Mouse (Mus musculus): ENCODE results near the gene Ciao1.
"Not testable (repeated sequence)": the region's sequence is repeated elsewhere in the genome, so short reads cannot be mapped to it uniquely, and the experiment has no call there.

The Ciao1 gene

DNA sequence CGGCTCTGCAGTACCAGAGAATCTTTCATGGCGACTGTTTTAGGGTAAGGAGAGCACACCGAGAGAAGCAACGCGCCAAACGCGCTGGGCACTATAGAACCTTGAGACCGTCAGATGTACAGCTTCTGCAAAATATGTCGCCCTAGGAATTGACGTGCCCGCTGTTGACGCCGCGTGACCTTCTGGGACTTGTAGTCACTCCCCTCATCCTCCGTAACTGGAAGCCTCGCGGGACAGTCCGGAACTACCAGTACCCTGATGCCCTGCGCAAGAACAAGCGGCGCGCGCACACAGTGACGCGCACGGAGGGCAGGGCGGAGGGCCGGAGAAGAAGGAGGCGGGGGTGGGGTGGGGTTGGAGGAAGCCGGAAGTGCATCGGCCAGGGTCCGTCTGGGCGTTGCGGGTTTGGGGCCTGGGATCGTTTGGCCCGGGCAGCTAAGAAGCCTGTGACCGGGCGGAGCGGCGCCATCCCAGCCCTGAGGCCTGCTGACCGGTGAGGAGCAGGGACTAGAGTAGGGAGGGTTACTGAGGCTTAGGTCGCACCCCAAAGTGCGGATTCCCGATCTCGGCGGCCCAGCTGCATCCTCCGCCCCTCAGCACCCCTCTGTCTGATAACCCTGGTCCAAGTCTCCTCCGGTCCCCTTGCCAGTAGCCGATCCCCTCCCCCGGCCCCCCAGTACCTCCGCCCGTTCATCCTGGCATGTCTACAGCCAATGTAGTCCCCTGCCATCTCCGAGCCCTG lies at the start of gene Ciao1, which contains the start of gene Tmem127:
Gene Ciao1, minus strand, starts transcription at position 225 of the 742 bp plus-strand sequence.
Gene Tmem127, plus strand, starts transcription at position 317 of the 742 bp plus-strand sequence.
- DNase-seq (ENCODE audit: low spot score), result peak; percentile 87

DNA sequence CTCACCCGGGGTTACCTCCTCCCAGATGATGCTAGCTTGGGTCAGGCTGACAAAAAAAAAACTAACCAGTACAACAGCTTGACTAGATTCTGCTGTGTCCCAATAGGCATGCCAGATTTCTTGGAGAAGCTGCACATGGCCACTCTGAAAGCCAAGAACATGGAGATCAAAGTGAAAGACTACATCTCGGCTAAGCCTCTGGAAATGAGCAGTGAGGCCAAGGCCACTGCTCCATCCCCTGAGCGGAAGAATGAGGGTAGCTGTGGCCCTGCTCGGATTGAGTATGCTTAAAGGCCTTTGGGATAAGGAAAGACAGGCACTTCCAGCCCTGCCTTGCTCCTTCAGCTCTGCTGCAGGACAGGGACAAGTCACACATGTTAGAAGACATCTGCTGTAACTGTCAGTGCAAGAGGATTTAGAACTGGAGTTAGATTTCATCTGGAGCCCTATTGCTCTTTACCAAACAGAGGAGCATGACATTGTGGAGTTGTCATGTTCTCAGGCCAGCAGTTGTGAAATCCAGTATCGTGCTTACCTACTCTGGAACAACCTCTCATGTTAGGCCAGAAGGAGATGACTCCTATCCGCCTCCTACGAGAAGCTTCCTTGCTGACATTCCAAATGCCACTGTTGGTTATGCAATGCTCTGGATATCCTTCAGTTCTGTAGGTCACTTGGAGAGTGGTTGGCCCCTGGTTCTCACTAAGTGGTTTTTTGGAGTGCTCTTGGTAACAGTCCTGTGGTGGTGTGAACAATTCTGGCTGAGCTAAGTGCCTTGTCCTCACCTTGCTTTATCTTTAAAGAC lies 49.6 kb upstream of the Ciao1 start:
- DNase-seq (ENCODE audit: low spot score), result no peak

DNA sequence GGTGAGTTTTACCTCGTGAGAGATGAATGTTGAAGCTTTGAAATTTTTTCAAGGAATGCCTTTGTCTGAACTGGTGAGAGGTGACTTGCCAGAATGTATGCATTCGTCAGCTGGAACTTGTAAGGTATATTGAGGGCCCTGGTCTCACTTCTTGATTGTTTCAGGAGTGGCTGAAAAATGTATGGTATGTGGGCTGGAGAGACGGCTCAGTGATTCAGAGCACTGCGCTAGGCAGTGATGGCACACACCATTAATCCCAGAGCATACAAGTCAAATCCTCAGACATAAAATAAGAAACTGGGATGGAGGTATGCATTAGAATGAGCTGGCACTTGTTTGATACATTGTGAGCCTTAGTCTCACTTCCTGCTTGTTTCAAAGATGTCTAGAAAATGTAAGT lies 44.6 kb upstream of the Ciao1 start:
- DNase-seq (ENCODE audit: low spot score), result no peak

DNA sequence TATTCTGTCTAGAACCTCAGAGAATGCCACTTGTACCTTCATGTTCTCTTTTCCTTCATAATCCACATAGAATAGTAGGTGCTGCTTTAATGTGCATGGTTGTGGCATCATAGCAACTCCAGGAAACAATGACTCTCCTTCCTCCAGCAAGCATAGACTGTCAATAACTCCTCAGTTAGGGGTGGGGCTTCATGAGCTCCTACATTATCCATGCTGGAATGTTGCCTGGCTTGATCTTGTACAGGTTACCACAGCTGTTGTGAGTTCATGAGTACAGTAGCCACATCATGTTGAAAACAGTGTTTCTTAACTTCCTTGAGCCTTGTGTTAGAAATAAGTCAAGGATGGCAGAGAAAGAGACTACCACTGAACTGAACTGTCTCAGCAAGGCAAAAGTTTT lies 30.5 kb upstream of the Ciao1 start:
- no peak for DNase-seq (ENCODE audit: low spot score)

DNA sequence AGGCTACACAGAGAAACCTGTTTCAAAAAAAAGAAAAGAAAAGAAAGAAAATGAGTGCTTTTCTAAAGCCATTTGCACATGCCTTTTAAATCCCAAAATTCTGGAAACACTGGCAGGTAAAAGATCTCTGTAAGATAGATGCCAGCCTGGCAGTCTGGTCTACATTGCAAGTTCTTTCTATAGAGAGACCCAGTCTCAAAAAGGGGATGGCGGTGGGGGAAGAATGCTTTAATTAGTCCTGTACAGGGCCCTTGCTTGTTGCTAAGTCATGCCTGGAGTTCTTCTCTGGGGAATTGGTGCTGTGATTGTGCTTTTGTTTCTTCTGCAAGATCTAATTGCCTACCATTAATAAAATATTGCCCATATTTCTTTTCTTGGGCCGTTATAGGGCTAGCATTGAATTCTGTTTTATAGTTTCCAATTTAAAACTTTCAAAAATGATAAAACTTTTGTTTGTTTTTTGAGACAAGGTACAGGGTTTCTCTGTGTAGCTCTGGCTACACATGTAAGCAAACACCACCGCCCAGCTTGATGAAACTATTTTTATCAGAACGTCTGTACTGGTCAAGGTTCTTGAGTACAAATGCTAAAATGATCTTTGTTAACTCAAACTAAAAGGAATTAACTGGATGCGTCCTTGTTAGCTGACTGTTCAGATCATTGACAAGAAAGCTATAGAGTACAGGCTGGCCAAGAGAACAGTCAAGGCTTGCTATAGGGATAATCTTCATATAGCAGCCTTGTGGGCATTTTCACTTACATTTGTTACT lies 28.1 kb upstream of the Ciao1 start:
- no peak for DNase-seq (ENCODE audit: low spot score)

DNA sequence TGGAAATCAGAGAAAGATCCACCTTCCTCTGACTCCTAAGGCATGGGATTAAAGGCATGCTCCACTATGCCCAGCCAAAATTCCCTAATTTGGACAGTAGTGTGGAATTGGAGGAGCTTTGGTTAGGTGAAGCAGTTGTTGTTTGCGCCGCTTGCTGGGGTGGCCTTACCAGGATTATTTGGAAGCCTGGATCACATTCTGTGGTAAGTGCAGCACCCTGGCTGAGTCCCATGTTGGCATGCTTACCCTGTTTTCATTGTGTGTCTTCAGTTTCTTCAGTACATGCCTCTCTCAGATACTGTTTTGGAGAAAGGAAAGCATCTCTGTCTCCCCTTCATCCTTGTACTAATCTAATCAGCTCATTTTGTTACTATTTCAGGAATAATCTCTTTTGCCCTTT lies 27.0 kb upstream of the Ciao1 start:
- DNase-seq (ENCODE audit: low spot score), result no peak

DNA sequence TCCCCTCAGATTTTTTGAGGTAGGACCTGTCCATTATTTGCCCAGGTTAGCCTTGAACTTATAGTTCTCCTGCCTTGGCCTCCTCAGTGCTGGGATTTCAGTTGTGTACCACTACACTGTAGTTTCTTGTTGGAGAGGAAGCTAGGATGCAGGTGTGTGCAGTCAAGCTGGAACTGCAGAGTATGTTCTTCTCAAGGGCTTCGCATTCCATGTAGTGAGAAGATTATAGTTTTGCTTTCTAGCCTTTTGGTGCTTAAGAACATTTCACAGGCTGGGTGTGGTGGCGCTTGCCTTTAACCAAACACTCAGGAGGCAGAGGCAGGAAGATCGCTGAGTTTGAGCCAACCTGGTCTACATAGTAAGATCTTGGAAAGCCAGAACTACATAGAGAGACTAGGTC lies 25.2 kb upstream of the Ciao1 start:
- DNase-seq (ENCODE audit: low spot score), result no peak

DNA sequence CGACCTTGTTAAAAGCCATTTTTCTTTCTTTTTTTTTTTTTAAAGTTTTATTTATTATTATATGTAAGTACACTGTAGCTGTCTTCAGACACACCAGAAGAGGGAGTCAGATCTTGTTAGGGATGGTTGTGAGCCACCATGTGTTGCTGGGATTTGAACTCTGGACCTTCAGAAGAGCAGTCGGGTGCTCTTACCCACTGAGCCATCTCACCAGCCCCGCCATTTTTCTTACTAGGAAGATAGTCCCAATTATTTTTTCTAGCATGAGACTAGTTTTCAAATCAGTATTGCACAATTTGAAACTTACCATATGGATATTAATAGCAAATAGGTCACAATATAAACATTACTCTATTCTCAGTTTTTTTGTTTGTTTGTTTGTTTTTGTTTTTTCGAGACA lies 24.4 kb upstream of the Ciao1 start:
- DNase-seq (ENCODE audit: low spot score), result not testable (repeated sequence)

DNA sequence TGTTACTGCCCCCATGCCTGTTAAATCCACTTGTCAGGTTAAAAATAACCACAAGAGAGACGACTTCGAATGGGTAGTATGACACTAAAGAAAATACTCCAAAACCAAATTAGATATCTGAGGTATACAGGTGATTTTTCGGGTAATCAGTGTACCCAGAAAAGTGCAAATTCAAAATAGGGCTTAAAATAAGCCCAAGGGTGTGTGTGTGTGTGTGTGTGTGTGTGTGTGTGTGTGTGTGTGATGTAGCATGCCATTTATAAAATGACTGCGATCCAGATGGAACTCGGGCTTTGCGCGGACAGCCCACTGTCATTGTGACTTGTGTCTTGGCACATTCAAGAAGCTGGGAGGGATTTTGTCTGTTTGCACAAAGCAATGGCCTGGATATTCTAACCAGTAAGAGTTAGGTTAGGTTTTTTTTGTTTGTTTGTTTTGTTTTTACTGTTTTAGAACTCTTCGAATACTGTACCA lies 23.5 kb upstream of the Ciao1 start:
- no peak for DNase-seq (ENCODE audit: low spot score)

DNA sequence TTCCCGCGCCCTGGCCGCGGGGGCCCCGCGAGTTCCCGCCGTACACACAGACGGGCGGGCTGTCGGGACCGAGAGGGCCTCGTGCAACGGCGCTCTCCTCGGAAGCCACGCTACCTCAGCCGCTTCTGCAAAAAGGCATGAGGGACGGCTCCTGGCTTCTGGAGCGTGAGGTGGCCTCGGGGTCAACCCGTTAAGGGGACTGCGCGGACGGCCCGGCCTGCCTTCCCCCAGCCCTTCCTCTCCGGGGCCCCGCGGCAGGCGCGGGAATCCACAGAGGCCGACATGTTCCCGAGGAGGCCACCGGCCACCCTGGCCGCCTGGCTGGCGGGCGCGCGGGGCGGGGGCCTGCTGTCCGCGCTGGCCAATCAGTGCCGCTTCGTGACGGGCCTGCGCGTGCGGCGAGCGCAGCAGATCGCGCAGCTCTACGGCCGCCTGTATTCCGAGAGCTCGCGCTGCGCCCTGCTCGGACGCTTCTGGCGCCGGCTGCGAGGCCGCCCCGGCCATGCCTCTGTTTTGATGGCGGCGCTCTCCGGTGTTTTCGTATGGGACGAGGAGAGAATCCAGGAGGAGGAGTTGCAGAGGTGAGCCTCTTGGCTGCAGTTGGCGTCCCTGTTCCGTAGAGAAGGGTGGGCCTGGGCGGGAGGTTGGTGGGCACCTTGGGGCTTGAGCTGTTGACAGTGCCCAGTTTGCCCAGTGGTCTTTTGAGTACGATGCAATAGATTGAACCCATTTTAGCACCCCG lies 22.9 kb upstream of the Ciao1 start:
- peak; percentile 27 for DNase-seq (ENCODE audit: low spot score)

DNA sequence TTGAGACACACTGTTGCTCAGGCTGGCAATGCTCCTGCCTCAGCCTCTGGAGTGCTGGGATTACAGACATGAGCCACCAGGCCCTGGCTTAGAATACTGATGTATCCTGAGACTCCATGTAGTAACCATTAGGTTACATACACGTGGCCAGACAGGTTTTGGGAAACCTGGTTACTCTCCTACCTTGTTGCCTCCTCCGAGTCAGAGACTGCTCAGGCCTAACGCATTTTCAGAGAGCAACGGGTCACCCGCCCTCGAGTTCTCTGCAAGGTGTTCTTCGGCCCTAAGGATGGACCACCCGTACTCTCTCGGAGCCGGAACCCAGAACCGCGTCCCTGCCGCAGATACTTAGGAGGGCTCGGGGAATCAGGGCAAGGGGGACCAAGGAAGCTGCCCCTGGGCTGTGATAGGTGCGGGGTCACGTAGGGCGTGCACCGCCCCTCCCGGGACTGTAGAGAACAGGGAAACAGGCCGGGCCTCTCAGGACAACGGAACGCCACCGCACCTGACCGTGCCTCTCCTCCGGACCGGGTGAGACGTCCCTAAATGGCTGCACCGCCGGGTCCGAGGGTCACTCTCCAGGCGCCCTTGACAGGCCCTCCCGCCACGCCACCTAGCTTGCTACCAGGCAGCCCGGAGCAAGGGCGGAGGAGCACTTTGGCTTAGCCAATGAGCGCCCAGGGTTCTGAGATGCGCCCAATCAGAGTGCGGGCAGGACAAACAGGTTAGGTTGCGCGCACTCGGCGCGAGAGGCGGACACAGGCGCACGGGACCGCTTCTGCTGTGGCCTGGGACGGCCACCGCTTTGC lies 22.1 kb upstream of the Ciao1 start, which contains the start of gene Stard7:
Gene Stard7, plus strand, starts transcription at position 728 of the 809 bp plus-strand sequence.
- peak; percentile 83 for DNase-seq (ENCODE audit: low spot score)

DNA sequence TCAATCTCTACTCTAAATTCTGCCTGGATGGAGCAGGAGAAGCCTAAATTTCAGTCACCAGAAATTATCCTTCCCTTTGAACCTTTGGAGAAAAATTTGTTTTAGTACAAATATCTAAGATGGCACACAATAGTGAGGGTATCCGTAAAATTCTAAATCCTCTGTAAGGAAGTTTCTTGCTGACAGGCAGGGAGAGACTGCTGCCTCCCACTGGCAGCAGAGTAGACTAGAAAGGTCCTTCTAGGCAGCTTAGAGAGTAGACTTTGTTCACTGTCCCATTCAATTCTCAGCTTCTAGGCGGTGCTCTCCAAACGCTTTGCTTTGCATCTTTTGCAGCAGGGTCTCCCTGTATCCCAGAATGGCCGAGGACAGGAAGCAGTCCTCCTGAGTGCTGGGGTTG lies 20.2 kb upstream of the Ciao1 start:
- DNase-seq (ENCODE audit: low spot score), result no peak

DNA sequence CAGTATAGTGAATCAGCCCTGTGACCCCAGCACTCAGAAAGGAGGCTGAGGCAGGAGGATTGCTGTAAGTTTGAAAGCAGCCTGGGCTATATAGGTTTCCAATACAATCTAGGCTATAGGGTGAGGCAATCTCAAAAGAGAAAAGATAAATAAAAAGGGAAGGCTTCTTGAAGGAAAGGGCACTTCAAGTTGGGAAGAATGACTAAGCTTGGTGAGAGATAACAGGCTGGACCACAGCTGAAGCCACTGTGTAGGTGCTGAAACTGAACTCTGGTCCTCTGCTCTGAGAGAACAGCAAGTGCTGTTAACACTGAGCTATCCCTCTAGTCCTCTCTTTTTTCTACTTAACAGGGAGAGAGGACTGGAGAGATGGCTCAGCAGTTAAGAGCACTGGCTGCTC lies 14.9 kb upstream of the Ciao1 start:
- no peak for DNase-seq (ENCODE audit: low spot score)

DNA sequence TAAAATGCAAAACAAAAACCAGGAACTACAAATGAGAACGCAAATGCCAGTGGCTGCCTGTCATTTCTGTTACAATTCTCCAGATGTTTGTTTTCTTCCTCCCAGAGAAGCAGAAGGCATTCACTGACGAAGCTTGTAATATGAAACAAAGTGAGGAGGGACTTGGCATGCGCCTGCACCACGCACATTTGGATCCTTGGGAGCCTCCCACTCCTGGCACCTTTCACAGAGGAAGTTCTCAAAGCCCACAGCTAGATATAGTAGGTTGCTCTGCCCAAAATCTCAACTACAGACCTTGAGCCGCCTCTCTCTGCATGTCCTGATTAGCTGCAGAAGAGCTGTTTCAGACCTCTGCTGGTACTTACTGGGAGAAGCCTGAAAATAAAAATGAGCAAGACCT lies 11.7 kb upstream of the Ciao1 start:
- no peak for DNase-seq (ENCODE audit: low spot score)

DNA sequence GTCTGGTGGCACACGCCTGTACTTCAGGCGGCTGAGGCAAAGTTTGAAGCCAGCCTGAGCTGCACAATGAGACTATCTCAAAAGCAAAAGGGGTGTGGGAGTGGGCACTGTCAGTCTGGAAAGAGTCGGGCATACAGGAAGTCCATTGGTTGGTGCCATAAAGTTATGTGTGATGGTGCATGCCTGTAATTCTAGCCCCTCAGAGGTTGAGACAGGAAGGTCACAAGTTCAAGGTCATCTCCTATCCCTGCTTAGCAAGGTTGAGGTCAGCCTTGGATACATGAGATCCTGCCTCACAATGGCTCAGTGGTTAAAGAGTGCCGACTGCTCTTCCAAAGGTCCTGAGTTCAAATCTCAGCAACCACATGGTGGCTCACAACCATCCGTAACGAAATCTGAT lies 7.7 kb upstream of the Ciao1 start:
- DNase-seq (ENCODE audit: low spot score), result no peak

DNA sequence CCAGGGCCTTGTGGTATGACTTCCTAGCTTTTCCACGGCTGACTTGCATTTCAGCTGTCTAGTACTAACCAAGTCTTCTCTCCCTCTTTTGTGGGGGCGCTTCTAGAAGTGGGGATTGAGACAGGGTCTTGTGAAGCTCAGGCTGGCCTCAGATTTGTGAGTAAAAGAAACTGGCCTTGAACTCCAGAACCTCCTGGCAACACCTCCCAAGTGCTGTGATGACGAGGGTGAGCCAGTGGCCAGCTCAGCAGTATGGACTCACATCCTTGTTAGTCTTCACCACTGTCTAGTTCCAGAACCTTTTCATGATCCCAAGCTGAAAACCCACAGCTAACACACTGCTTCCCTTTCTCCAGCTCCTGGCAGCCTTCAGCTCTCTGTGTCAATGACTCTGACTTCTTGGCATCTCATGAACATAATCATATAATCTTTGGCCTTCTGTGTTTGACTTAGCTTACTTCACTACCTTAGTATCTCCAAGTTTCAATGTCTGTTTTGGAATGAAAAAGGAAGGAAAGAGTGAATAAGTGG lies 7.1 kb upstream of the Ciao1 start:
- DNase-seq (ENCODE audit: low spot score), result no peak

DNA sequence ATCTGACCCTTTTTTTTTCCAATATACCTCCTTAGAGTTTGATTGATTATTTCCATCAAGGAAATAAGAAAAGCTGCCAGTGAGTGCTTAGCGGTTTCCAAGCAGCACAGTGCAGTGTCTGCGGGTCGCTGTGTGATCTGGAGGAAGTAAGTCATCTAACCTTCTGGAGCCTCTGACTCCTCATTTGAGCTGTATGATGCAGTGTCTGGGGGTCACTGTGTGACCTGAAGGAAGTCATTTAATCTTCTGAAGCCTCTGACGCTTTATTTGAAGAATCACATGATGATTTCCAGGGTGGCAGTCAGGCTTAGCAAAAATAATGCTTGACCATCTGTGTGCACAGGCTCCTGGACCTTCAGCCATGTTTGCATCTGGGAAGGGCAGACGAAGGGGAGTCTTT lies 5.2 kb upstream of the Ciao1 start:
- no peak for DNase-seq (ENCODE audit: low spot score)

DNA sequence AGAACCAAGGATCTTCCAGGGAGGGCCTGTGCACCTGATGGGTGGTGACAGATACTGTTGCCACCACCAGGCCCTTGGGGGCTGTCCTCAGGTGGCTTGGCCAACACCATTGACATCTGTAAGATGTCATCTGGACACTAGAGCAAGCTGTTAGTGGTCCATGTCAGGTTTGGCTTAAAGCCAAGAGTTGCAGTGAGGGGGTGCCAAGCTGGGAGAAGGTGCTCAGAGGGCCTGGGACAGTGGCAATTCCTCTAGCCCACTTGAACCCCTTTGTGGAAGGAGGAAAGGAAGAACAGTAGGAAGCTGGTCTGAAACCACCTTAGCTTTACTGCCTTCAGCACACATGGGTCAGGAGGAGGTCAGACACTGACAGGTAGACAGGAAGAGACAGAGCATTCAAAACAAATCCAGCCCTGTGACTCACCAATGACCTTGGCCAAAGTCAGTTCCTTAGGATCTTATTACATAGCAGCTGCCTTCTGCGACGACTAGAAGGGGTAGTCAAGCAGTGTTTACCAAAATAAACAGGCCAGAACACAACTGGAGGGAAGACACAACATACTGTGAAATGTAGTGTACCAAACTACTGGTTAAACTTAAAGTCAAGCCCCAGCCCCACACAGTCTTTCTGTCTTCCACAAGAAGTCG lies 4.4 kb upstream of the Ciao1 start:
- no peak for DNase-seq (ENCODE audit: low spot score)

DNA sequence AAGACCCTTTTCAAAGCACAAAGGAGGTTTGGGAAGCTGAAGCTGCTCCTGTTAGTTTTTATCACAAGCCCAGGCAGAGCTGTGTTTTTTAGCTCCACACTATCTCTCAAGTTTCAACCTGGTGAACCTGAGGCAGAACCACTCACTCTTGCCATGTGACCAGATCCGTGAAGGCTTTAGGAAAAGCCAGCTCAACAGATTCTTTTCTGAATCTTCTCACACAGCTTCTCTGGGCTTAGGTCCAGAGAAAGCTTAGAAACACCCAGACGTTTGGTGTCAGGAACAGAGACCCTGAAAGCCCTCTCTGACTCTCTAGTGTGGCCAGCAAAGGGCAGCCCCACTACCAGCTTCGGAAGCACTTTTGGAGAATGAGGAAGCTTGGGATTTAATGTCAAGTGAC lies 3.8 kb upstream of the Ciao1 start:
- DNase-seq (ENCODE audit: low spot score), result no peak

Measured in urinary bladder, postnatal 10 days (tissue).